Mouse (Mus musculus) small intestine, adult 2 months (tissue): ENCODE data around the gene Etnk2.

Experiments
- CTCF ChIP-seq: fragments of 200-500 bp; IDR thresholded peaks from 2 replicates; pipeline ENCODE4 v1.5.1; 2012; ENCODE audit warnings: low read depth, mild to moderate bottlenecking, control low read depth, inconsistent platforms, low read length, moderate library complexity, mixed read lengths; ENCODE audit not compliant: insufficient replicate concordance, insufficient read length; ENCODE audit errors: extremely low read depth
- POLR2A ChIP-seq: fragments of 200-500 bp; IDR thresholded peaks from 2 replicates; pipeline ENCODE4 v1.6.1; 2012; ENCODE audit warnings: low read depth, mild to moderate bottlenecking, control low read depth, inconsistent platforms, low read length, moderate library complexity

- TF ChIP-seq POLR2A (no peak), CTCF (no peak)
These were observed 57.1 kb downstream of the Etnk2 start for GRCm38 (mm10) chr1:133420491-133420890.
